Mouse (Mus musculus) lung, postnatal 0 days (tissue): Measurements from ENCODE around the gene Naxd. TPM values are rescaled to one million over a fixed set of nuclear protein-coding genes. Genes with fewer than 3 reads are reported as not detected.

ENCODE experiments used
- ATAC-seq: fragments of 200-750 bp; cut with Nextera tagmentation; 2 replicates; pipeline ENCODE4 v1.8.0; 2017; ENCODE audit warnings: moderate library complexity
- DNase-seq: peaks from one replicate; pipeline ENCODE4 v3.0.0-alpha.2; 2016; ENCODE audit warnings: low spot score
- H3K27ac ChIP-seq: fragments of 300-500 bp; sonication (generic); 2 replicates; pipeline ENCODE4 v1.5.1; 2014; ENCODE audit warnings: antibody characterized with exemption, mild to moderate bottlenecking, low read length, mixed read lengths
- H3K27me3 ChIP-seq: fragments of 300-500 bp; sonication (generic); replicated peaks from 2 replicates; pipeline ENCODE4 v1.6.1; 2014; ENCODE audit warnings: low read length, mixed read lengths; ENCODE audit not compliant: insufficient read depth
- H3K36me3 ChIP-seq: fragments of 300-500 bp; sonication (generic); 2 replicates; pipeline ENCODE4 v1.6.1; 2014; ENCODE audit warnings: low read length, mixed read lengths; ENCODE audit not compliant: insufficient read depth
- H3K4me1 ChIP-seq: fragments of 300-500 bp; sonication (generic); 2 replicates; pipeline ENCODE4 v1.6.1; 2014; ENCODE audit warnings: antibody characterized with exemption, low read depth, low read length, mixed read lengths; ENCODE audit not compliant: insufficient read depth
- H3K4me2 ChIP-seq: fragments of 300-500 bp; sonication (generic); replicated peaks from 2 replicates; pipeline ENCODE4 v1.6.1; 2014; ENCODE audit warnings: low read depth, mild to moderate bottlenecking, low read length, moderate library complexity, mixed read lengths
- H3K4me3 ChIP-seq: fragments of 300-500 bp; sonication (generic); 2 replicates; pipeline ENCODE4 v1.5.1; 2014; ENCODE audit warnings: low read depth, low read length
- H3K9ac ChIP-seq: fragments of 300-500 bp; sonication (generic); replicated peaks from 2 replicates; pipeline ENCODE4 v1.6.1; 2014; ENCODE audit warnings: low read depth, mild to moderate bottlenecking
- H3K9me3 ChIP-seq: fragments of 300-500 bp; sonication (generic); 2 replicates; pipeline ENCODE4 v1.6.1; 2016; ENCODE audit warnings: low read length, mixed read lengths
- CTCF ChIP-seq: IDR thresholded peaks from 2 replicates; pipeline ENCODE4 v1.5.1; 2016; ENCODE audit warnings: antibody characterized with exemption, mild to moderate bottlenecking
- EP300 ChIP-seq: IDR thresholded peaks from 2 replicates; pipeline ENCODE4 v1.6.1; 2016; ENCODE audit warnings: antibody characterized with exemption, mild to moderate bottlenecking, control low read depth
- WGBS: fragments of 180-500 bp; shearing (Covaris S2); extraction: QIAGEN DNeasy Blood & Tissue Kit; methylation state at CpG from one replicate; pipeline ENCODE4 v1.1.7; 2014; 5-methylcytosine and 5-hydroxymethylcytosine counted together
- polyA plus RNA-seq: library from polyadenylated mRNA; unstranded; fragments of >200 nt; fragmentation: Nextera tagmentation; extraction: Ambion mirVana; gene quantifications from 2 replicates; pipeline ENCODE4 v1.2.1, GENCODE M21; 2015

The Naxd gene
- polyA plus RNA-seq, 1 experiment from 2014 or later, result 223 TPM

- Histone ChIP-seq H3K4me3 (no peak overlapping the region; the same call in 1 of the 2 replicates), H3K27me3 (no peaks in the 10 kb centered on the region), H3K4me1 (peaks cover 7% of the 10 kb centered on the region; the same call in 1 of the 2 replicates), H3K4me2 (peak overlapping the region; percentile 61), H3K36me3 (peaks cover 2% of the 10 kb centered on the region; the same call in 1 of the 2 replicates), H3K9ac (no peak overlapping the region), H3K27ac (peak overlapping the region; percentile 87), H3K9me3 (no peaks in the 10 kb centered on the region)
- ATAC-seq (peak; percentile 70), DNase-seq (peak; percentile 80)
- no peak for TF ChIP-seq CTCF
- TF ChIP-seq EP300, result peak; percentile 85
- 61% methylated on average over 4 of the region's 4 CpGs for WGBS
Observed at GRCm38 (mm10) chr8:11498786-11499485, 1.6 kb downstream of the Naxd start.

GRCm38 (mm10) chr8:11503476-11504232 lies 6.3 kb downstream of the Naxd start:
- DNase-seq, result no peak
- Histone ChIP-seq H3K9ac (no peak overlapping the region), H3K4me2 (no peak overlapping the region), H3K27ac (no peak overlapping the region), H3K4me3 (no peak overlapping the region), H3K9me3 (no peaks in the 10 kb centered on the region), H3K4me1 (no peaks in the 10 kb centered on the region; the same call in 1 of the 2 replicates), H3K36me3 (peaks cover 22% of the 10 kb centered on the region), H3K27me3 (no peaks in the 10 kb centered on the region)
- 84% methylated on average over 13 of the region's 13 CpGs for WGBS
- ATAC-seq, result no peak
- no peak for TF ChIP-seq EP300
- no peak for TF ChIP-seq CTCF

- 79% methylated on average over 14 of the region's 14 CpGs for WGBS
- H3K36me3 ChIP-seq, result peaks cover 35% of the 10 kb centered on the region
- H3K4me1 ChIP-seq, result no peaks in the 10 kb centered on the region
- ATAC-seq (no peak), DNase-seq (no peak)
- no peak overlapping the region for H3K9ac ChIP-seq
- no peak overlapping the region for H3K27ac ChIP-seq
- no peak overlapping the region for H3K4me3 ChIP-seq
- H3K4me2 ChIP-seq, result no peak overlapping the region
- no peaks in the 10 kb centered on the region for H3K9me3 ChIP-seq
- TF ChIP-seq EP300, result no peak
- 0 out of 2 replicates have a peak, but pooled peaks have one; percentile 8 for TF ChIP-seq CTCF
- H3K27me3 ChIP-seq, result no peaks in the 10 kb centered on the region
Observed at GRCm38 (mm10) chr8:11506074-11506473, 8.8 kb downstream of the Naxd start.

- Histone ChIP-seq H3K36me3 (peaks cover 42% of the 10 kb centered on the region), H3K4me3 (no peak overlapping the region), H3K9me3 (no peaks in the 10 kb centered on the region), H3K4me1 (no peaks in the 10 kb centered on the region), H3K27ac (no peak overlapping the region), H3K4me2 (no peak overlapping the region), H3K27me3 (no peaks in the 10 kb centered on the region), H3K9ac (no peak overlapping the region)
- DNase-seq, result peak; percentile 67
- peak; percentile 69 for ATAC-seq
- WGBS, result 68% methylated on average over 6 of the region's 6 CpGs
- TF ChIP-seq CTCF, result peak; percentile 81
- TF ChIP-seq EP300, result no peak
Observed at GRCm38 (mm10) chr8:11506802-11507201, 9.5 kb downstream of the Naxd start.

GRCm38 (mm10) chr8:11508880-11509279 lies 11.6 kb downstream of the Naxd start:
- ATAC-seq, result no peak
- Histone ChIP-seq H3K36me3 (peaks cover 56% of the 10 kb centered on the region), H3K27ac (no peak overlapping the region), H3K9me3 (no peaks in the 10 kb centered on the region), H3K27me3 (no peaks in the 10 kb centered on the region), H3K4me2 (no peak overlapping the region), H3K4me3 (no peak overlapping the region), H3K4me1 (no peaks in the 10 kb centered on the region), H3K9ac (no peak overlapping the region)
- DNase-seq, result no peak
- WGBS, result 74% methylated on average over 10 of the region's 10 CpGs
- TF ChIP-seq CTCF, result no peak
- TF ChIP-seq EP300, result no peak

- DNase-seq (no peak), ATAC-seq (no peak)
- no peak overlapping the region for H3K4me2 ChIP-seq
- H3K4me3 ChIP-seq, result no peak overlapping the region
- 85% methylated on average over 5 of the region's 5 CpGs for WGBS
- TF ChIP-seq EP300 (no peak), CTCF (no peak)
- no peaks in the 10 kb centered on the region for H3K27me3 ChIP-seq
- no peak overlapping the region for H3K27ac ChIP-seq
- H3K9ac ChIP-seq, result no peak overlapping the region
- H3K9me3 ChIP-seq, result no peaks in the 10 kb centered on the region
- peaks cover 46% of the 10 kb centered on the region for H3K36me3 ChIP-seq
- no peaks in the 10 kb centered on the region for H3K4me1 ChIP-seq
Observed at GRCm38 (mm10) chr8:11510971-11511370, 13.7 kb downstream of the Naxd start.
